Mouse (Mus musculus): ENCODE results near the gene Htra1.

- TF ChIP-seq POLR2A (IDR thresholded peaks at IDR 0.05; ENCODE audit: insufficient read depth, low read length): no peak
- TF ChIP-seq CTCF (IDR thresholded peaks at IDR 0.05; ENCODE audit: low read depth, low read length): no peak
- TF ChIP-seq EP300 (IDR thresholded peaks at IDR 0.05; ENCODE audit: insufficient read depth, low read depth, low read length): no peak
These were observed 24.0 kb downstream of the Htra1 start for GRCm38 (mm10) chr7:130959868-130960267.
